Mouse (Mus musculus) ES-Bruce4 (cell line): ENCODE results near the gene Cep164.

ENCODE experiments used
- CTCF ChIP-seq: IDR thresholded peaks from one replicate; pipeline ENCODE4 v1.8.1; 2011; ENCODE audit warnings: low read depth, low read length
- EP300 ChIP-seq: IDR thresholded peaks from 2 replicates; pipeline ENCODE4 v1.6.1; 2011; ENCODE audit warnings: low read depth, low read length; ENCODE audit not compliant: insufficient read depth

DNA sequence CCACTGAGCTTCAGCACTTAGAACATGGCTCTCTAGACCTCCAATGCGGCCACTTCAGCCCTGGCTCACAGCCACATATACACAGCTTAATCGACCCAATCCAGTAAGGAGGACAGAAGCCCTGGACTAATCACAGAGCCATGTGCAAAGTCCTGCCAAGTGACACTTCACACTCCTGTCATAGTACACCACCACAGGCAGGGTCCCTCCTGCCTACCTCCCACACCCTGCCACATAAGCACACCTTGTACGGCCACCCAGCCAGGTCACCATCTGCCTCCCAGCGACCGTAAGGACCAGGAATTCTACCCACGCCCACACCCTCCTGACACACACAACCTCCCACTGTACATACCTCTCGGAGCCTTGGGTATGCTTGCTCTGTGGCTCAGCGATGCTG lies 41.4 kb downstream of the Cep164 start:
- TF ChIP-seq CTCF: no peak
- no peak for TF ChIP-seq EP300
